Mouse (Mus musculus) thymus, adult 2 months (tissue): ENCODE results near the gene St6galnac3.

Source experiments
- CTCF ChIP-seq: fragments of 200-500 bp; IDR thresholded peaks from 2 replicates; pipeline ENCODE4 v1.5.1; 2012; ENCODE audit warnings: mild to moderate bottlenecking, control low read depth, low read length, moderate library complexity, borderline replicate concordance; ENCODE audit not compliant: control insufficient read depth, poor library complexity, insufficient read depth; ENCODE audit errors: extremely low read depth
- POLR2A ChIP-seq: fragments of 200-500 bp; IDR thresholded peaks from 2 replicates; pipeline ENCODE4 v1.6.1; 2012; ENCODE audit warnings: mild to moderate bottlenecking, low read length, control low read depth, moderate library complexity; ENCODE audit not compliant: control insufficient read depth, poor library complexity, insufficient read depth; ENCODE audit errors: extremely low read depth

DNA sequence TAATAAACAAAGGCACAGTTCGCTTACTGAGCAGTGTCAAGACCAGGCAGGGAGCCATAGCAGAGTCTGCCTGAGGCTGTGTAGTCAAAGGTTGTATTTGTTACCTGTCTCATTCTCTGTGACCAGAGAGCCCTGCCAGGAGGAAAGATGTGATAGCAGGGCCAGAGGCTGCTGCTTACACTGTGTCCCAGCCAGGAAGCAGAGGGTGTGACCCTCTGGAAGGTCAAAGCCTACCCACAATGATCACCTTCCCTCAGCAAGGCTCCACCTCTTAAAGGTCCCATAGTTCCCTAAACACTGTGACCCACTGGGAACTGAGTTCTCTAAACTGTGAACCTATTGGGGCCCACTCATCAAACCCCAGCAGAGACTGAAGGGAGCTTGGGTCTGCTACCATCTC is 368.9 kb downstream of the St6galnac3 start:
- TF ChIP-seq POLR2A (no peak), CTCF (no peak)
